Mouse (Mus musculus): ENCODE measurements around the gene Prkcg.

GRCm38 (mm10) chr7:3260701-3261100, 28.3 kb upstream of the Prkcg start:
- TF ChIP-seq SMC3 (IDR thresholded peaks at IDR 0.05; ENCODE audit: low read depth, low read length) (no peak), POLR2A (IDR thresholded peaks at IDR 0.05; ENCODE audit: low read depth, low read length) (no peak), MEF2A (IDR thresholded peaks at IDR 0.05; ENCODE audit: borderline replicate concordance, low read depth, low read length) (no peak), NELFE (IDR thresholded peaks at IDR 0.05; ENCODE audit: low read depth, low read length) (no peak)
